Mouse (Mus musculus) spleen, adult 2 months (tissue): ENCODE results near the gene Cdk10.

Source experiments
- CTCF ChIP-seq: fragments of 200-500 bp; IDR thresholded peaks from 2 replicates; pipeline ENCODE4 v1.5.1; 2011; ENCODE audit warnings: mild to moderate bottlenecking, inconsistent platforms; ENCODE audit not compliant: insufficient read depth, insufficient read length, insufficient replicate concordance; ENCODE audit errors: extremely low read depth
- POLR2A ChIP-seq: fragments of 200-500 bp; IDR thresholded peaks from 2 replicates; pipeline ENCODE4 v1.6.1; 2011; ENCODE audit warnings: low read depth, low read length, inconsistent platforms

GRCm38 (mm10) chr8:123247748-123248147 is 23.1 kb downstream of the Cdk10 start:
- TF ChIP-seq CTCF = no peak
- no peak for TF ChIP-seq POLR2A
